Mouse (Mus musculus) hindbrain, embryonic 15.5 days (tissue): Measurements from ENCODE around the gene Cdr2l. TPM values are rescaled to one million over a fixed set of nuclear protein-coding genes. Genes with fewer than 3 reads are reported as not detected.

Source experiments
- ATAC-seq: fragments of 200-750 bp; cut with Nextera tagmentation; 2 replicates; pipeline ENCODE4 v1.8.0; 2017; ENCODE audit warnings: low read depth, moderate number of reproducible peaks, moderate TSS enrichment; ENCODE audit not compliant: low FRiP score
- H3K27ac ChIP-seq: fragments of 300-500 bp; sonication (generic); replicated peaks from 2 replicates; pipeline ENCODE4 v1.5.1; 2015; ENCODE audit warnings: mild to moderate bottlenecking, inconsistent platforms
- H3K27me3 ChIP-seq: fragments of 300-500 bp; sonication (generic); 2 replicates; pipeline ENCODE4 v1.6.1; 2015; ENCODE audit warnings: control low read depth, inconsistent platforms
- H3K36me3 ChIP-seq: fragments of 300-500 bp; sonication (generic); 2 replicates; pipeline ENCODE4 v1.6.1; 2015; ENCODE audit warnings: control low read depth, inconsistent platforms
- H3K4me1 ChIP-seq: fragments of 300-500 bp; sonication (generic); replicated peaks from 2 replicates; pipeline ENCODE4 v1.6.1; 2015; ENCODE audit warnings: control low read depth, inconsistent platforms
- H3K4me2 ChIP-seq: fragments of 300-500 bp; sonication (generic); 2 replicates; pipeline ENCODE4 v1.6.1; 2015; ENCODE audit warnings: moderate library complexity, mild to moderate bottlenecking, inconsistent platforms
- H3K4me3 ChIP-seq: fragments of 300-500 bp; sonication (generic); 2 replicates; pipeline ENCODE4 v1.5.1; 2015; ENCODE audit warnings: mild to moderate bottlenecking, inconsistent platforms
- H3K9ac ChIP-seq: fragments of 300-500 bp; sonication (generic); 2 replicates; pipeline ENCODE4 v1.6.1; 2015; ENCODE audit warnings: inconsistent platforms
- H3K9me3 ChIP-seq: fragments of 300-500 bp; sonication (generic); 2 replicates; pipeline ENCODE4 v1.6.1; 2016; ENCODE audit warnings: control low read depth, inconsistent platforms
- WGBS: fragments of 180-500 bp; shearing (Covaris S2); methylation state at CpG from one replicate; pipeline ENCODE4 v1.1.7; 2015; 5-methylcytosine and 5-hydroxymethylcytosine counted together
- polyA plus RNA-seq: library from polyadenylated mRNA; unstranded; fragments of >200 nt; fragmentation: Nextera tagmentation; extraction: Ambion mirVana; gene quantifications from 2 replicates; pipeline ENCODE4 v1.2.1, GENCODE M21; 2015

Cdr2l gene
- polyA plus RNA-seq, 1 experiment from 2014 or later: 27.0 TPM

- Histone ChIP-seq H3K4me2 (no peak overlapping the region), H3K27ac (no peak overlapping the region), H3K27me3 (no peaks in the 10 kb centered on the region), H3K4me3 (no peak overlapping the region), H3K4me1 (0 out of 2 replicates have a peak, but pooled peaks cover 1% of the 10 kb centered on the region), H3K9me3 (no peaks in the 10 kb centered on the region), H3K9ac (no peak overlapping the region), H3K36me3 (peaks cover 61% of the 10 kb centered on the region)
- ATAC-seq: no peak
- WGBS: 92% methylated on average over 7 of the region's 7 CpGs
Observed at GRCm38 (mm10) chr11:115391358-115391757, 9.6 kb downstream of the Cdr2l start.

GRCm38 (mm10) chr11:115393721-115394325 is 12.1 kb downstream of the Cdr2l start:
- Histone ChIP-seq H3K9ac (no peak overlapping the region), H3K27me3 (no peaks in the 10 kb centered on the region), H3K4me1 (no peaks in the 10 kb centered on the region), H3K27ac (no peak overlapping the region), H3K36me3 (peaks cover 65% of the 10 kb centered on the region), H3K4me3 (no peak overlapping the region), H3K9me3 (no peaks in the 10 kb centered on the region), H3K4me2 (no peak overlapping the region; the same call in 1 of the 2 replicates)
- ATAC-seq: no peak
- 70% methylated on average over 34 of the region's 34 CpGs for WGBS

- Histone ChIP-seq H3K27me3 (no peaks in the 10 kb centered on the region), H3K4me2 (no peak overlapping the region), H3K4me3 (no peak overlapping the region), H3K9ac (no peak overlapping the region), H3K36me3 (peaks cover 35% of the 10 kb centered on the region), H3K27ac (no peak overlapping the region), H3K4me1 (peaks cover 15% of the 10 kb centered on the region), H3K9me3 (no peaks in the 10 kb centered on the region)
- WGBS: 83% methylated on average over 7 of the region's 7 CpGs
- ATAC-seq: no peak
Observed at GRCm38 (mm10) chr11:115398085-115398484, 16.4 kb downstream of the Cdr2l start.

- peak overlapping the region; percentile 73; the same call in 1 of the 2 replicates for H3K27ac ChIP-seq
- no peak overlapping the region for H3K4me2 ChIP-seq
- ATAC-seq: no peak
- no peaks in the 10 kb centered on the region for H3K27me3 ChIP-seq
- H3K9ac ChIP-seq: no peak overlapping the region
- H3K4me3 ChIP-seq: no peak overlapping the region
- 75% methylated on average over 3 of the region's 3 CpGs for WGBS
- H3K9me3 ChIP-seq: no peaks in the 10 kb centered on the region
- H3K36me3 ChIP-seq: peaks cover 16% of the 10 kb centered on the region
- H3K4me1 ChIP-seq: peaks cover 29% of the 10 kb centered on the region
Observed at GRCm38 (mm10) chr11:115400126-115400525, 18.4 kb downstream of the Cdr2l start.

GRCm38 (mm10) chr11:115400630-115401391 is 19.1 kb downstream of the Cdr2l start:
- H3K27ac ChIP-seq: peak overlapping the region; percentile 73
- peak; percentile 43 for ATAC-seq
- 35% methylated on average over 11 of the region's 11 CpGs for WGBS
- H3K27me3 ChIP-seq: no peaks in the 10 kb centered on the region
- peaks cover 30% of the 10 kb centered on the region for H3K4me1 ChIP-seq
- peaks cover 10% of the 10 kb centered on the region for H3K36me3 ChIP-seq
- H3K4me3 ChIP-seq: no peak overlapping the region
- no peak overlapping the region; the same call in 1 of the 2 replicates for H3K9ac ChIP-seq
- no peaks in the 10 kb centered on the region for H3K9me3 ChIP-seq
- H3K4me2 ChIP-seq: peak overlapping the region; percentile 21

- Histone ChIP-seq H3K4me1 (peaks cover 30% of the 10 kb centered on the region), H3K4me2 (peak within 1 kb of the TSS; percentile 87), H3K27me3 (no peaks in the 10 kb centered on the region), H3K4me3 (peak within 1 kb of the TSS; percentile 85), H3K9me3 (no peaks in the 10 kb centered on the region), H3K9ac (peak within 1 kb of the TSS; percentile 87), H3K36me3 (peaks cover 19% of the 10 kb centered on the region), H3K27ac (peak within 1 kb of the TSS; percentile 95)
- 3% methylated on average over 50 of the region's 50 CpGs for whole genome bisulfite sequencing
- peak; percentile 90 for ATAC-seq
Observed at GRCm38 (mm10) chr11:115403338-115404124, 21.8 kb downstream of the Cdr2l start, which contains the start of gene Mrpl58. Gene Mrpl58, plus strand, starts transcription at chr11:115403752.

- Histone ChIP-seq H3K9me3 (no peaks in the 10 kb centered on the region), H3K27me3 (no peaks in the 10 kb centered on the region), H3K27ac (no peak overlapping the region), H3K4me2 (no peak overlapping the region), H3K9ac (no peak overlapping the region), H3K4me3 (no peak overlapping the region), H3K36me3 (peaks cover 24% of the 10 kb centered on the region), H3K4me1 (peaks cover 40% of the 10 kb centered on the region)
- 93% methylated on average over 6 of the region's 6 CpGs for WGBS
- ATAC-seq: no peak
Observed at GRCm38 (mm10) chr11:115405723-115406122, 24.0 kb downstream of the Cdr2l start.

- Histone ChIP-seq H3K4me1 (peaks cover 37% of the 10 kb centered on the region), H3K36me3 (peaks cover 27% of the 10 kb centered on the region)
- WGBS: 92% methylated on average over 17 of the region's 17 CpGs
Observed at GRCm38 (mm10) chr11:115406858-115407401, 25.2 kb downstream of the Cdr2l start.

GRCm38 (mm10) chr11:115408266-115408920 is 26.7 kb downstream of the Cdr2l start:
- Histone ChIP-seq H3K27me3 (no peaks in the 10 kb centered on the region), H3K9me3 (no peaks in the 10 kb centered on the region), H3K27ac (peak overlapping the region; percentile 63; the same call in 1 of the 2 replicates), H3K4me3 (no peak overlapping the region), H3K9ac (no peak overlapping the region), H3K4me2 (no peak overlapping the region), H3K4me1 (peaks cover 40% of the 10 kb centered on the region), H3K36me3 (peaks cover 27% of the 10 kb centered on the region)
- 78% methylated on average over 6 of the region's 6 CpGs for WGBS
- ATAC-seq: no peak

More at GRCm38 (mm10) chr11:115406858-115407401, 25.2 kb downstream of the Cdr2l start:
- H3K27ac ChIP-seq: no peak overlapping the region
- no peak overlapping the region for H3K4me2 ChIP-seq
- H3K27me3 ChIP-seq: no peaks in the 10 kb centered on the region
- no peak overlapping the region for H3K4me3 ChIP-seq
- ATAC-seq: no peak
- no peak overlapping the region for H3K9ac ChIP-seq
- H3K9me3 ChIP-seq: no peaks in the 10 kb centered on the region

GRCm38 (mm10) chr11:115409556-115409955 is 27.8 kb downstream of the Cdr2l start:
- peaks cover 41% of the 10 kb centered on the region for H3K4me1 ChIP-seq

GRCm38 (mm10) chr11:115419531-115420237 is 38.0 kb downstream of the Cdr2l start, which contains the start of the genes Atp5h and Kctd2:
Gene Atp5h, minus strand, starts transcription at chr11:115419962.
Gene Kctd2, plus strand, starts transcription at chr11:115420128.
- peaks cover 35% of the 10 kb centered on the region for H3K4me1 ChIP-seq
- H3K27ac ChIP-seq: peak within 1 kb of the TSS; percentile 92
- H3K36me3 ChIP-seq: peaks cover 29% of the 10 kb centered on the region
- WGBS: under 1% methylated on average over 44 of the region's 56 CpGs
- no peaks in the 10 kb centered on the region for H3K27me3 ChIP-seq
- peak; percentile 98 for ATAC-seq
- peak within 1 kb of the TSS; percentile 94 for H3K4me2 ChIP-seq
- H3K9ac ChIP-seq: peak within 1 kb of the TSS; percentile 91
- no peaks in the 10 kb centered on the region for H3K9me3 ChIP-seq
- peak within 1 kb of the TSS; percentile 71 for H3K4me3 ChIP-seq

More at GRCm38 (mm10) chr11:115409556-115409955, 27.8 kb downstream of the Cdr2l start:
- no peak overlapping the region for H3K4me3 ChIP-seq
- H3K9ac ChIP-seq: no peak overlapping the region
- no peaks in the 10 kb centered on the region for H3K9me3 ChIP-seq
- 26% methylated on average over 7 of the region's 7 CpGs for WGBS
- peaks cover 27% of the 10 kb centered on the region for H3K36me3 ChIP-seq
- no peak overlapping the region for H3K4me2 ChIP-seq
- H3K27me3 ChIP-seq: no peaks in the 10 kb centered on the region
- peak overlapping the region; percentile 63 for H3K27ac ChIP-seq
- ATAC-seq: no peak
